Mouse (Mus musculus): ENCODE results near the gene Cdh22. TPM values are rescaled to one million over a fixed set of nuclear protein-coding genes. Genes with fewer than 3 reads are reported as not detected.

Cdh22 gene
- polyA plus RNA-seq, 1 experiment = not detected

DNA sequence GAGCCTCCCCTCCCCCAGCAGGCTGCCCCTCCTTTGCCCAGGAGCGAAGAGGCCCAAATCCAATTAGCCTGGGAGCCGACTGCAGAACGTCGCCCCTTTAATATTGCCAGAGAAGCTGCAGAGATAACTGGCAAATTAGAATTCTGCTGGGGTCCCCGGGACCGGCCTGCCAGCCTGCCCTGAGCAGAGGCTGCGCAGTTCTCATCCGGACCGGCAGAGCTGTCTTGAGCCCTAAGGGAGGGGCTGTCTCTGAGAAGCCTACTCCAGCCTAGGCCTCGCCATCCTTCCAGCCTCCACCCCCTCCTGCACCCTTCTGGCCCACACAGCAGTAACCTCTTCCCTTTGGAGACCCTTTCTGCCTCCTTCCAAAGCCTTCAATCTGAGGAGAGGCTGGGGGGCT lies 19.2 kb upstream of the Cdh22 start:
- H3K9me3 ChIP-seq (ENCODE audit: control insufficient read depth, low read length) = no peaks in the 10 kb centered on the region
- no peak overlapping the region for H3K4me3 ChIP-seq (replicated peaks)
- H3K4me1 ChIP-seq (ENCODE audit: control insufficient read depth) = no peaks in the 10 kb centered on the region
- no peak for TF ChIP-seq TAL1 (IDR thresholded peaks at IDR 0.05; ENCODE audit: low read length)
- TF ChIP-seq GATA1 (IDR thresholded peaks at IDR 0.05; ENCODE audit: low read length) = no peak
- H3K27me3 ChIP-seq (ENCODE audit: control insufficient read depth) = peaks cover 25% of the 10 kb centered on the region; the same call in 1 of the 2 replicates
- H3K36me3 ChIP-seq (ENCODE audit: control insufficient read depth) = no peaks in the 10 kb centered on the region

DNA sequence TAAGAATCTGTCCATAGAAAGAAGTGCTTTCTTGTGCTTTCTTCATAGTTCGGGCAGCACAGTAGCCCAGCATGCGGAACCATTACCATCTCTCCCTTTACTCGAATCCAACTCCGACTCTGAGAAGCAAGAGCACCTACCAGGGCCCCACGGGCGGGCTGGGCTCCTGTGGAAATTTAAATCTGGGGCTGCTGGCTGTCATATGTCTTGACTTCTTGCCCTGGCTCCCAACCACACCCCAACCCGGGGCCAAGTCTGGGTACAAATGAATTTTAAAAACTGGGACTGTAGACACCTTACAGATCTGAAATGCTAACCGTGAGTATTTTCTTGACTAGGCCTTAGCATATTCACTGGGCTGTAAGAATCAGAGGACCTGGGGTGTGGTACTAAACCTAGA lies 18.6 kb upstream of the Cdh22 start:
- Histone ChIP-seq H3K27me3 (ENCODE audit: control insufficient read depth) (peaks cover 25% of the 10 kb centered on the region; the same call in 1 of the 2 replicates), H3K4me1 (ENCODE audit: control insufficient read depth) (no peaks in the 10 kb centered on the region), H3K9me3 (ENCODE audit: control insufficient read depth, low read length) (no peaks in the 10 kb centered on the region), H3K36me3 (ENCODE audit: control insufficient read depth) (no peaks in the 10 kb centered on the region), H3K4me3 (replicated peaks) (no peak overlapping the region)
- TF ChIP-seq TAL1 (IDR thresholded peaks at IDR 0.05; ENCODE audit: low read length) (no peak), GATA1 (IDR thresholded peaks at IDR 0.05; ENCODE audit: low read length) (no peak)

DNA sequence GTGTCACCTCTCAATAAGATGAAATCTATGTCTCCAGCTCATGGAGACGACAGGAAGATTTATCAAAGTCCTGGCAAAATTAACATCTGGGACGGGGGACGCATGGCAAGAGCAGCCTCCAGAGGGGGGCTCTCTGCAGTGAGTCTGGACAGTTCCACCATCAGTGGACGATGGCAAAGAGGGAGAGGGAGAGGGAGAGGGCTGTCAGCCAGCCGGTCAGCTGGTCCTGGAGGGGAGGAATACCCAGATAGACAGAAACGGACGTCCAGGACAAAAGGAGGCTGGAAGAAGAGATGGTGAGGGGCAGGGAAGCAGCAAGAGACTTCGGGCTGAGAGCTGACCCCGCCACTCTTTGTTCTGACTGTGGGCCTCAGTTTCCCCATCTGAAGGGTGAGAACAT lies 18.1 kb upstream of the Cdh22 start:
- Histone ChIP-seq H3K4me1 (ENCODE audit: control insufficient read depth) (no peaks in the 10 kb centered on the region), H3K27me3 (ENCODE audit: control insufficient read depth) (peaks cover 25% of the 10 kb centered on the region; the same call in 1 of the 2 replicates), H3K36me3 (ENCODE audit: control insufficient read depth) (no peaks in the 10 kb centered on the region), H3K4me3 (replicated peaks) (no peak overlapping the region), H3K9me3 (ENCODE audit: control insufficient read depth, low read length) (no peaks in the 10 kb centered on the region)
- no peak for TF ChIP-seq GATA1 (IDR thresholded peaks at IDR 0.05; ENCODE audit: low read length)
- no peak for TF ChIP-seq TAL1 (IDR thresholded peaks at IDR 0.05; ENCODE audit: low read length)

DNA sequence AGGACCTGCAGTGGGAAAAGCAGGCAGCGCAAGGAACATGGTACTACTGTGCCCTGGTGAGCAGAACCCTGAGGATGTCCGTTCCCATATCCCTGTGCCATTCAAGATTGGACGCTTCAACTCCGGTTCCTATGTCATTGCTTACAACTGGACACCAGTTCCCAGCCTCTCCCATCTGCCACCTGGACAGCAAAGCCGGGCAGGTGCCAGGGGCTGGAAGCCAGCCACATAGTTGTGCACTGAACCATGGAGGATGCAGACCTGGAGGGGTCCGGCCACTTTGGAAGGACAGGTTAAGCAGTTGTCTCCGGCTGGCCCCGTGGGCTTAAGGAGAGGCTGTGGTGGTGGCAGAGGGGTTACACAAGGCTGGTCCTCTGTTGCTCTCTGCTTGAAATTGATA lies 17.7 kb upstream of the Cdh22 start:
- TF ChIP-seq TAL1 (IDR thresholded peaks at IDR 0.05; ENCODE audit: low read length) (no peak), GATA1 (IDR thresholded peaks at IDR 0.05; ENCODE audit: low read length) (no peak)
- H3K4me3 ChIP-seq (replicated peaks) = no peak overlapping the region
- H3K9me3 ChIP-seq (ENCODE audit: control insufficient read depth, low read length) = no peaks in the 10 kb centered on the region
- no peaks in the 10 kb centered on the region for H3K36me3 ChIP-seq (ENCODE audit: control insufficient read depth)
- peaks cover 27% of the 10 kb centered on the region for H3K27me3 ChIP-seq (ENCODE audit: control insufficient read depth)
- H3K4me1 ChIP-seq (ENCODE audit: control insufficient read depth) = no peaks in the 10 kb centered on the region

DNA sequence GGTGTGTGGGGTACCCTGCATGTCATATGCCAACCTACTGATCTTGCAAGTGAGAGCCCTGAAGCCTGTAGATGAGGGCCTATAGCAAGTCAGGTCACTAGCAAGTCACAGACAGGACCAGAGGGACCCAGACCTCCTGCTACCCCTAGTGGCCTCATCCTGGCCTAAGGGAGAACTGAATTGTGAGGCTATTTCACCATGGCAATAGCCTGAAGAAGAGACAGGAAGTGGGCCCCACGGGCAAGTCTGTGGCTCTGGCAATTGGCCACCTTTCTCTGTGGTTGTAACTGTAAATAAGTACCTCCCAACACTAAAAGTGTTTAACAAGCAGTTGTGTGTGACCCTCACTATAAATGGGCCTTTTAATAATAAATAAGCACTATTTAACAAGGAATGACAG lies 16.2 kb upstream of the Cdh22 start:
- H3K9me3 ChIP-seq (ENCODE audit: control insufficient read depth, low read length) = no peaks in the 10 kb centered on the region
- H3K4me1 ChIP-seq (ENCODE audit: control insufficient read depth) = no peaks in the 10 kb centered on the region
- no peaks in the 10 kb centered on the region for H3K36me3 ChIP-seq (ENCODE audit: control insufficient read depth)
- no peak for TF ChIP-seq TAL1 (IDR thresholded peaks at IDR 0.05; ENCODE audit: low read length)
- TF ChIP-seq GATA1 (IDR thresholded peaks at IDR 0.05; ENCODE audit: low read length) = no peak
- H3K4me3 ChIP-seq (replicated peaks) = no peak overlapping the region
- H3K27me3 ChIP-seq (ENCODE audit: control insufficient read depth) = peaks cover 33% of the 10 kb centered on the region

DNA sequence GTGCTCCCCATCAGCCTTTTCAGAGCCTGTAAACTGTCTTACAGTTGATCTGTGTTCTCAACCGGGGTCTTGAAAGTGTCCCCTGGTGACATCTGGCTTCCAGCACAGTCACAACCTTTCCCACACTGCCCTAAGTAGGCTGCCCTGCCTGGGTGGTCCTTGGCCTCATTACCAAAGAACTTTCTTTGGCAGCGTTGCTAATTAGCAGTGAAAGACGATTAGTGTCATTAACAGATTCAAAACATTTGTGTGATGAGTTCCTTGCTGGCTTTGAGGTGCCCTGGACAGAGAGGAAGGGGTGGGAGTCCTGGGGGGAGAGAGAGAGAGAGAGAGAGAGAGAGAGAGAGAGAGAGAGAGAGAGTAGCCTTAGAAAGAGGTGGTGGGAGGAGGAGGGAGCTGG lies 14.3 kb upstream of the Cdh22 start:
- H3K36me3 ChIP-seq (ENCODE audit: control insufficient read depth) = no peaks in the 10 kb centered on the region
- H3K4me1 ChIP-seq (ENCODE audit: control insufficient read depth) = no peaks in the 10 kb centered on the region
- no peak overlapping the region for H3K4me3 ChIP-seq (replicated peaks)
- no peaks in the 10 kb centered on the region for H3K9me3 ChIP-seq (ENCODE audit: control insufficient read depth, low read length)
- TF ChIP-seq TAL1 (IDR thresholded peaks at IDR 0.05; ENCODE audit: low read length) (no peak), GATA1 (IDR thresholded peaks at IDR 0.05; ENCODE audit: low read length) (no peak)
- peaks cover 38% of the 10 kb centered on the region for H3K27me3 ChIP-seq (ENCODE audit: control insufficient read depth)

DNA sequence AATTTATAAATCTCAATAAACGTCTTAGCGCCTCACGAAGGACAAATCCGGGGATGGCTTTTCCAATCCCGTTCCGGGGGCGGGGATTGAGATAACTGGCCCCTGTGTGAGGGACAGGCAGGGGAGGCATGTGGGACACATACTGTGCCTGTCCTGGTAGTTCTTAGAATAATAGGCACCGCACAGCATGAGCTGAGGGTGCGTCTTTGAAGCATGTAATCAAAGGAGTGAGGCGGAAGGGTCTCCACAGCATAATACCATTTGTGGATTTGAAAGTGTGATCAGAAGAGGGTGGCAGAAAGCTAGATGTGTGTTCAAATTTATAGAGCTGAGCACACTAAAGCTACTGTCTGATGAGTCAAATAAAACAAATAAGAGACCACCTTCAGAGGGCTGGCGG lies 11.7 kb upstream of the Cdh22 start:
- H3K36me3 ChIP-seq (ENCODE audit: control insufficient read depth) = no peaks in the 10 kb centered on the region
- H3K4me3 ChIP-seq (replicated peaks) = no peak overlapping the region
- H3K4me1 ChIP-seq (ENCODE audit: control insufficient read depth) = no peaks in the 10 kb centered on the region
- no peaks in the 10 kb centered on the region for H3K9me3 ChIP-seq (ENCODE audit: control insufficient read depth, low read length)
- TF ChIP-seq TAL1 (IDR thresholded peaks at IDR 0.05; ENCODE audit: low read length) (no peak), GATA1 (IDR thresholded peaks at IDR 0.05; ENCODE audit: low read length) (no peak)
- H3K27me3 ChIP-seq (ENCODE audit: control insufficient read depth) = peaks cover 52% of the 10 kb centered on the region

DNA sequence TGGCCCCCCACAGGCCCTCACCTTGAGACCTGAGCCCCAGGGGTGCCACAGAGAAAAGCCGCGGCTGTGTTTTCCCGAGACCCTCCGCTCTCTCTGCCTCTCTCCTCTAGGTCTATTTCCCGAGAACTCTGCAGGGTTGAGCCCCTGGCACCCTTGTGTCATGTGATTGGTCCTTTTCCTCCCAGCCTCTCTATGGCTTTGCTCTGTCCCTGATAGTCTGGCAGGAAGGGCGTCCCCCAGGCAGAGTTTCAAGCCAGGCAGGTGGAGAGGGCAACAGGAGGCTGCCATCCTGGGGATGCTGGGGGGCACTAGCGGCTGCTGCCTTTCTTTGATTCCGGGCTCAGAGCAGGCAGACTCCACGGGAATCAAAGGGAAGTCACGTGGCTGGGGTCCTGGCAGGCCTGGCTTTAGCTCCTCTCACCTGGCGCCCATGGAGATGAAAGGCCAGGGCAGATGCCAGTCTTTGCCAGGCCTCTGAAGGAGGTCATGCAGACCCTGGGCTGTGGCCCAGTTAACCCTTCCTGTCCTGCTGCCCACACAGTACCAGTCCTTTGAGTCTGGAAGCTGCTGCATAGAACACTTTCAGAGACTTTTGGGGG lies 8.6 kb upstream of the Cdh22 start:
- Histone ChIP-seq H3K36me3 (ENCODE audit: control insufficient read depth) (no peaks in the 10 kb centered on the region), H3K4me3 (replicated peaks) (no peak overlapping the region), H3K27me3 (ENCODE audit: control insufficient read depth) (peaks cover 83% of the 10 kb centered on the region), H3K4me1 (ENCODE audit: control insufficient read depth) (no peaks in the 10 kb centered on the region), H3K9me3 (ENCODE audit: control insufficient read depth, low read length) (no peaks in the 10 kb centered on the region)
- TF ChIP-seq GATA1 (IDR thresholded peaks at IDR 0.05; ENCODE audit: low read length) (no peak), TAL1 (IDR thresholded peaks at IDR 0.05; ENCODE audit: low read length) (no peak)

DNA sequence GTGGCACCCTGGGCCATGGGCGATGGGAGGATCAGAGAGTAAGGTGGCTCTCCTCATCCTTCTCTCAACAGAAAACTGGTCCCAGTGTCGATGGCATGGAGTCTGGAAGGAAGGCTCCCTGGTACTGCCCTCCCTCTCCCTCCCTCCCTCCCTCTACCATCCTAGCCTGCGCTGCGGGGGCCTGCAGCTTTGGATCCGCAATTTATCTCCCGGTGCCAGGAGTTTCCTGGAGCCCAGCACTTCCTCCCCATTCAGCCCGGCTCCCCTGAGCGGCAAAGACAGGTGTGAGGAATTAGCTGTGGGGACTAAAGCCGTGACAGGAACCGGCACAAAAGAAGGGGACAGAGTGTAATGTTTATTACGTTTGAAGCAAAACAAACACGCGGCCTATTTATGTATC lies 7.9 kb upstream of the Cdh22 start:
- H3K27me3 ChIP-seq (ENCODE audit: control insufficient read depth) = peaks cover 89% of the 10 kb centered on the region
- H3K36me3 ChIP-seq (ENCODE audit: control insufficient read depth) = no peaks in the 10 kb centered on the region
- no peak overlapping the region for H3K4me3 ChIP-seq (replicated peaks)
- no peaks in the 10 kb centered on the region for H3K9me3 ChIP-seq (ENCODE audit: control insufficient read depth, low read length)
- H3K4me1 ChIP-seq (ENCODE audit: control insufficient read depth) = no peaks in the 10 kb centered on the region
- TF ChIP-seq GATA1 (IDR thresholded peaks at IDR 0.05; ENCODE audit: low read length) (no peak), TAL1 (IDR thresholded peaks at IDR 0.05; ENCODE audit: low read length) (no peak)

DNA sequence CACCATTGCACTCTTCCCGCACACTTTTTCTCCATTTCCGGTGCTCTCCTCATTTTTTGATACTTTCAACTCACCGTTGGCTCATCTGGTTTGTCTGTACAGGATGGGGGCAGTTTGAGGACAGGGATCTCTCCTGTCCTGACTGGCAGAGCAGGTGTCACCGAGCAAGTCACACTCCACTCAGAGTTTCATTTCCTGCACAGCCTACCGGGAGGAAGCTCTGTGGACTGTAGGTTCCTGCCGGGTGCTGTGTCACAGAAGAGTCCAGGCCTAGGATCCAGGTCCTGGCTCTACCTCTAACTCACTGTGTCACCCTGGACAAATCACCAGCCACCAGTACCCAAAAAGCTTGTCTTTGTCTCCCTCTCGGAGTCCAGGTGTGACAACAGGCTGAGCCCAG lies 7.1 kb upstream of the Cdh22 start:
- no peak for TF ChIP-seq GATA1 (IDR thresholded peaks at IDR 0.05; ENCODE audit: low read length)
- TF ChIP-seq TAL1 (IDR thresholded peaks at IDR 0.05; ENCODE audit: low read length) = no peak
- Histone ChIP-seq H3K4me1 (ENCODE audit: control insufficient read depth) (no peaks in the 10 kb centered on the region), H3K27me3 (ENCODE audit: control insufficient read depth) (peaks cover 87% of the 10 kb centered on the region), H3K36me3 (ENCODE audit: control insufficient read depth) (no peaks in the 10 kb centered on the region), H3K4me3 (replicated peaks) (no peak overlapping the region), H3K9me3 (ENCODE audit: control insufficient read depth, low read length) (no peaks in the 10 kb centered on the region)

All from erythroblast, embryonic 14.5 days (primary cell).